Comparison of ENCODE assay signal across 23 mouse cellular contexts in the genomic region with DNA sequence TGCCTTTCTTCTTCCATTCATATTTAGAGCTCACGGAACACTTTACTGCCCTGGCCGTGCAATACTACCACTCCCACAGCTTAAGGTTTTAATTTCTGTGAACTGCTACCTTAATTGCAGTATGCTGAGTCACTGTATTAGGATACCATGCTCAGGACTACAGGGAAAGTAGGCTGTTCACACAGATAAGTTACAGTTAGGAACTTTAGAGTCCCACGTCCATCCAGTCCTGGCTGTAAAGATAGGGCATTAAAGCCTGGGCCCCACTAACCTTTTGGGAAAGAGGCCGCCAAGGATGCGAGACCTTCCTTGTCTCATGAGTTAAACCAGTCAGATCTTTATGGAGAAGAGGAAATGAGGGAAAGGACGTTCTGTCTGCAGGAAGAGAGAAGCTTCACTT.
"Had no signal": no experiment of that assay in that cellular context is flagged by ENCODE, and none has a peak within 500 bp of the region (broad histone marks: within the 10 kb centered on the region; RNA-seq: fewer than 3 reads in every experiment).

No protein-coding gene starts in this region.

- H3K27ac ChIP-seq: liver, embryonic 14.5 days; lung, embryonic 15.5 days; macrophage; midbrain, embryonic 10.5 days; midbrain, embryonic 12.5 days; neural tube, embryonic 12.5 days; stomach, embryonic 15.5 days had no signal

- DNase-seq: liver, postnatal 0 days; lung, adult 2 months; lung, postnatal 14 days; lung, postnatal 36 days; midbrain, embryonic 14.5 days; right cerebral cortex, adult 18-20 months; right cerebral cortex, postnatal 25 days; right cerebral cortex, postnatal 4 days; spleen, adult 18-20 months; thymus, adult 18-20 months; thymus, postnatal 14 days; thymus, postnatal 4 days had no signal

- H3K36me3 ChIP-seq: lung, embryonic 15.5 days; midbrain, embryonic 10.5 days; midbrain, embryonic 12.5 days; neural tube, embryonic 12.5 days; stomach, embryonic 15.5 days had no signal

- H3K4me1 ChIP-seq: lung, embryonic 15.5 days; midbrain, embryonic 12.5 days; neural tube, embryonic 12.5 days; stomach, embryonic 15.5 days had no signal

- H3K4me2 ChIP-seq: lung, embryonic 15.5 days; midbrain, embryonic 12.5 days; neural tube, embryonic 12.5 days; stomach, embryonic 15.5 days had no signal

- H3K27me3 ChIP-seq: lung, embryonic 15.5 days; megakaryocyte, embryonic 14.5 days; midbrain, embryonic 12.5 days; neural tube, embryonic 12.5 days; stomach, embryonic 15.5 days had no signal

- H3K4me3 ChIP-seq: lung, embryonic 15.5 days; megakaryocyte, embryonic 14.5 days; midbrain, embryonic 10.5 days; midbrain, embryonic 12.5 days; myocyte; neural tube, embryonic 12.5 days; stomach, embryonic 15.5 days had no signal

- ATAC-seq: liver, postnatal 0 days; lung, postnatal 0 days; midbrain, embryonic 16.5 days had no signal

- H3K9ac ChIP-seq: liver, embryonic 14.5 days; liver, postnatal 0 days; lung, embryonic 15.5 days; midbrain, embryonic 12.5 days; neural tube, embryonic 12.5 days; stomach, embryonic 15.5 days had no signal

- H3K9me3 ChIP-seq: lung, embryonic 15.5 days; megakaryocyte, embryonic 14.5 days; midbrain, embryonic 10.5 days; midbrain, embryonic 12.5 days; neural tube, embryonic 12.5 days; stomach, embryonic 15.5 days had no signal
